Mouse (Mus musculus) G1E-ER4 (cell line): ENCODE results near the gene Col15a1. TPM values are rescaled to one million over a fixed set of nuclear protein-coding genes. Genes with fewer than 3 reads are reported as not detected.

Experiments
- GATA1 ChIP-seq: IDR thresholded peaks from one replicate; pipeline ENCODE4 v1.8.0; 2012; ENCODE audit warnings: low read length, inconsistent platforms
- polyA plus RNA-seq: library from polyadenylated mRNA; stranded (reverse); fragments of >175 nt; gene quantifications from 2 replicates; pipeline ENCODE4 v1.2.3, GENCODE M21; 2012

Col15a1 gene
- not detected in 2 replicates for polyA plus RNA-seq

- no peak for TF ChIP-seq GATA1
Observed at GRCm38 (mm10) chr4:47207969-47208420, at the start of gene Col15a1. Col15a1 (plus strand) TSS chr4:47208161.

GRCm38 (mm10) chr4:47161103-47161755 is 46.7 kb upstream of the Col15a1 start:
- TF ChIP-seq GATA1 = no peak

GRCm38 (mm10) chr4:47161756-47162587 is 46.0 kb upstream of the Col15a1 start:
- no peak for TF ChIP-seq GATA1

GRCm38 (mm10) chr4:47172314-47172713 is 35.6 kb upstream of the Col15a1 start:
- TF ChIP-seq GATA1 = no peak

- no peak for TF ChIP-seq GATA1
Observed at GRCm38 (mm10) chr4:47177101-47177500, 30.9 kb upstream of the Col15a1 start.

- TF ChIP-seq GATA1 = no peak
Observed at GRCm38 (mm10) chr4:47178261-47178961, 29.6 kb upstream of the Col15a1 start.

GRCm38 (mm10) chr4:47179535-47179934 is 28.4 kb upstream of the Col15a1 start:
- TF ChIP-seq GATA1 = no peak

GRCm38 (mm10) chr4:47184058-47184661 is 23.8 kb upstream of the Col15a1 start:
- TF ChIP-seq GATA1 = no peak

- TF ChIP-seq GATA1 = no peak
Observed at GRCm38 (mm10) chr4:47186514-47186913, 21.4 kb upstream of the Col15a1 start.

- no peak for TF ChIP-seq GATA1
Observed at GRCm38 (mm10) chr4:47196173-47196572, 11.8 kb upstream of the Col15a1 start.

- TF ChIP-seq GATA1 = no peak
Observed at GRCm38 (mm10) chr4:47203643-47204042, 4.3 kb upstream of the Col15a1 start.

- no peak for TF ChIP-seq GATA1
Observed at GRCm38 (mm10) chr4:47205846-47206245, 2.1 kb upstream of the Col15a1 start.

GRCm38 (mm10) chr4:47208421-47208991 is 545 bp downstream of the Col15a1 start:
- TF ChIP-seq GATA1 = no peak

GRCm38 (mm10) chr4:47209466-47209865 is 1.5 kb downstream of the Col15a1 start:
- no peak for TF ChIP-seq GATA1

- no peak for TF ChIP-seq GATA1
Observed at GRCm38 (mm10) chr4:47218828-47219227, 10.9 kb downstream of the Col15a1 start.
